Mouse (Mus musculus): ENCODE results near the gene Scfd2. TPM values are rescaled to one million over a fixed set of nuclear protein-coding genes. Genes with fewer than 3 reads are reported as not detected.

Scfd2 gene
- total RNA-seq, 2 experiments from 2014 or later: 3.8 to 7.1 TPM

DNA sequence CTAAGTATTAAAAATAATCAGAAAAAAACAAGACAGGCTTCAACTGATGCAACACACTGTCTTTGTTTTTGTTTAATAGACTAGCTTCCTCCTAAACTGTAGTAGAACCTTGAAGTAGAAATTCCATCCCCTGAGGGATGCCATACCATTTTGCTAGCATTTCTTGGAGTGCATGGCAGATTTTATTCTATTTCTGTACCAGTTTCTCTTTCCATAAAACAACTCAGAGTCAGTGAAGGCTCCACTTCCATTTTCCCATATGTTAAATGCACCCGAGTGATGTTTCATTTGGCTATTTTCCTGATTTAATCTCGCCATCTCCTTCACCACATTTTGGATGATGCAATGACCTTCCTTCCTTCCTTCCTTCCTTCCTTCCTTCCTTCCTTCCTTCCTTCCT lies 243.4 kb downstream of the Scfd2 start:
- ATAC-seq (replicated peaks; ENCODE audit: low FRiP score, poor library complexity, severe bottlenecking): no peak

- ATAC-seq (replicated peaks; ENCODE audit: low FRiP score, poor library complexity, severe bottlenecking): no peak
Observed at GRCm38 (mm10) chr5:74286301-74286700, 245.3 kb downstream of the Scfd2 start.

GRCm38 (mm10) chr5:74285764-74286163 lies 245.8 kb downstream of the Scfd2 start:
- no peak for ATAC-seq (replicated peaks; ENCODE audit: low FRiP score, poor library complexity, severe bottlenecking)

DNA sequence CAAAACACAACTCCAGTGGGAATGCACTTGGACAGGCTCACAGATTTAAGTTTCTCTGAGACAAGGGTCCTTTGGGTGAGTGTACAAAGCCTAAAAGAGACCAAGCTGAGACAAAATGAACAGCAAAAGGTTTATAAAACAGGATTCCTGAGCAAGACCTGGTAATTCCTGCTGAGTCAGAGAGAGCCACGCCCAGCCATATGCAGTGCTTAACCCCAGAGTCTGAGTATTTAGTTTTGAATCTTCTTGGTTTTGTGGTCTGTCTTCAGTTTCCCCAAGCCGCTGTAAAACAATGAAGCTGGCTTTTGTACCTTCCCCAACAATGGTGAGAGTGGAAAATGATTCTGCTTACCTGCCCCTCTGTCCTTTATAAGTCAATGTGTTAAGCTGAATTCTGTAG lies 246.3 kb downstream of the Scfd2 start:
- no peak for ATAC-seq (replicated peaks; ENCODE audit: low FRiP score, poor library complexity, severe bottlenecking)

- no peak for ATAC-seq (replicated peaks; ENCODE audit: low FRiP score, poor library complexity, severe bottlenecking)
Observed at GRCm38 (mm10) chr5:74283545-74283944, 248.0 kb downstream of the Scfd2 start.

GRCm38 (mm10) chr5:74281480-74281879 lies 250.1 kb downstream of the Scfd2 start:
- no peak for ATAC-seq (replicated peaks; ENCODE audit: low FRiP score, poor library complexity, severe bottlenecking)

GRCm38 (mm10) chr5:74279673-74280072 lies 251.9 kb downstream of the Scfd2 start:
- no peak for ATAC-seq (replicated peaks; ENCODE audit: low FRiP score, poor library complexity, severe bottlenecking)

GRCm38 (mm10) chr5:74278428-74278827 lies 253.1 kb downstream of the Scfd2 start:
- ATAC-seq (replicated peaks; ENCODE audit: low FRiP score, poor library complexity, severe bottlenecking): no peak

GRCm38 (mm10) chr5:74277712-74278111 lies 253.8 kb downstream of the Scfd2 start:
- ATAC-seq (replicated peaks; ENCODE audit: low FRiP score, poor library complexity, severe bottlenecking): no peak

DNA sequence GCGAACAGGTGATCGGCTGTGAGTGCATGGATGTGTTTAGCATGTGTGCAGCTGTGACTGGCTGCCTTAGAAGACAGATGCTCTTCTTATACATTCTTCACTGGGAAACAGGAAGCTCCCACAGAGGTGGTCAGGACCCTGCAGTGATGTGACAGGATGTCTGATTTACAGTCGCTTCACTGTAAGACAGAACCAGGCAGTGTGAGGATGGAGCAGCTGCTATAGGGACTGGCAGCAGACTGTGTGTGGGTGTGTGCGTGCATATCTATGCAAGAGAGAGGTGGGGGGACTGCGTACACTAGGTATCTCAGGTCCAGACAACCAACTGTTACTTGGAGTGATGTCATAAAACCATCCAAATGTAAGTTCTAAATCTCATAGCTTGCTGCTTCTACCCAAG lies 254.3 kb downstream of the Scfd2 start:
- ATAC-seq (replicated peaks; ENCODE audit: low FRiP score, poor library complexity, severe bottlenecking): no peak

GRCm38 (mm10) chr5:74273313-74273712 lies 258.2 kb downstream of the Scfd2 start:
- ATAC-seq (replicated peaks; ENCODE audit: low FRiP score, poor library complexity, severe bottlenecking): no peak

DNA sequence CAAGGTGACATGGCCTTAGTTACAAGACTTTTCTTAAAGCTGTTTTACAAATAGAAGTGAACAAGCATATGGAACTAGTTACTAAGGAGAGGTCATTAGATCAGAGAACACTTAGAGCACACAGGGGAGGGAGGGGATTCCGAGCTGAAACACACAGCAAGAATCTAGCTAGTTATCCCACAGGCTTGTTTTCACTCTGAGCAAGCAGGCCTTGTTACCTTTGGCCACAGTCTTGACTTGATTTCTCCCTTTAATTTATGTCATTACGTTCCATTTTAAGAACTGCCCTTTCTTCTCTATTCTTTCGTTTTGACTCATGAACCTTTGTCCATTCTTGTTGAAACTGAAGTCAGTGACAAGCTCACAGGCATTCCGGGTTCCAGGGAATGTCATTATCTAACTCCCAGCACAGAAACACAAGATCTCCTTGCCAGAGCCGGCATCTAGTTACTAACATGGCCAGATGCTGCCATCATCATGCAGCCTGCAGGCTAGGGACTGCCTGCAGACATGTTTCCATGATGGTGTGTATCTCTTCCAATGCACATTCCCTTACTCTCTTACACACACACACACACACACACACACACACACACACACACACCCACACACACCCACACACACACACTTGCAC lies 263.7 kb downstream of the Scfd2 start:
- ATAC-seq (replicated peaks; ENCODE audit: low FRiP score, poor library complexity, severe bottlenecking): no peak

GRCm38 (mm10) chr5:74267196-74267595 lies 264.4 kb downstream of the Scfd2 start:
- no peak for ATAC-seq (replicated peaks; ENCODE audit: low FRiP score, poor library complexity, severe bottlenecking)

DNA sequence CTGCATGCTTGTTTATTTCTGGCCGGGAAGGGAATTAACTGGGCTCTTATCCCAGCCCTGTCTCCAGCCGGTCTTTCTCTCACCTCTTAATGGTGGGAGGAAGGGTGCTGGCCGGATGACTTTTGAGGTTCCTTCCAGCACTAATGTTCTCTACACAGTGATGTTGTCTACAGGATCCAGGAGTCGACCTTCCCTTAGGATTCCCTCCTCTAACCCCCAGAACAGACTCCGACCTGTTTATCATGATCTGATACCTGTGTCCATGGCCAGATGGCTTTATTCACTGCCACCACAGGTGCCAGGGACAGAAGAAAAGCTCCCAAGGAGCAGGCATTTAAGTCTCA lies 265.1 kb downstream of the Scfd2 start:
- no peak for ATAC-seq (replicated peaks; ENCODE audit: low FRiP score, poor library complexity, severe bottlenecking)

- ATAC-seq (replicated peaks; ENCODE audit: low FRiP score, poor library complexity, severe bottlenecking): no peak
Observed at GRCm38 (mm10) chr5:74265601-74266475, 265.7 kb downstream of the Scfd2 start.

- ATAC-seq (replicated peaks; ENCODE audit: low FRiP score, poor library complexity, severe bottlenecking): no peak
Observed at GRCm38 (mm10) chr5:74265151-74265550, 266.4 kb downstream of the Scfd2 start.

DNA sequence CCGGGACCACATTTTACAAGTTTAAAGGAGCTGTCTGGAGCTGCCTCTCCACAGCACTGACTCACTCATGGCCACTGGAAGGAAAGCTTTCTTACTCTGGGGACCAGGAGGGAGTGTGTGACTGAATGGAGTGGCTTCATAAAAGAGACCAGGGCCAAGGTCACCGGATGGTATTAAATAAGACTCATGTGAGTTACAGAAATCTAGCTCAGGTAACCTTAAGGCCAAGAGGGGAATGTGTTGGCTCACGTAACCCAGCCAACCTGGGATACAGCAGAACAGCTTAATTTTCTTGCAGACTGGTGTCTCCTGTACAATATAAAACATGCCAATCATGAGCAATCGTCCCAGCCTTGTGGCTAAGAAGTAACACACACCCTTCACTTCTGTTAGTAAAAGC lies 267.0 kb downstream of the Scfd2 start:
- no peak for ATAC-seq (replicated peaks; ENCODE audit: low FRiP score, poor library complexity, severe bottlenecking)

GRCm38 (mm10) chr5:74261016-74261415 lies 270.5 kb downstream of the Scfd2 start:
- ATAC-seq (replicated peaks; ENCODE audit: low FRiP score, poor library complexity, severe bottlenecking): no peak

DNA sequence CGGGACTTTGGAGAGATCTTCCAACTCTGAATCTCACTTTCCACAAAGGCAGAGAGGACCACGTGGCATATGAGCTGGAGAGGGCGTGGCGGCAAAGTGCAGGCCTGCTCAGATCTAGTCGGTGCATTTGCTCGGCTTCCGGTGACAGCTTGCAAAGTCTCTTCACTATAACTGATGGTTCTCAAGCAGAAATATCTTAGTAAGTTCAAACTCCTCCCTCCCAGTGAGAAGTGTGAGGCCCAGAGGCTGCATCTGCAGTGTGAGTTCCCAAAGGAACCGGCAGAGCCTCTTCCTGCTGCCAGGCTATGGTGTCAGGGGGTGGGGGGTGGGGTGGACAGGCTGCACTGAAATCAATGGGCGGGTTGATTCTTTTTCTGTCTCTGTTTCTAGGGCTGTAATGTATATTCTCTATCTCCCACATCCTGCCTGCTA lies 271.2 kb downstream of the Scfd2 start:
- ATAC-seq (replicated peaks; ENCODE audit: low FRiP score, poor library complexity, severe bottlenecking): no peak

GRCm38 (mm10) chr5:74256705-74257104 lies 274.9 kb downstream of the Scfd2 start:
- no peak for ATAC-seq (replicated peaks; ENCODE audit: low FRiP score, poor library complexity, severe bottlenecking)

- no peak for ATAC-seq (replicated peaks; ENCODE audit: low FRiP score, poor library complexity, severe bottlenecking)
Observed at GRCm38 (mm10) chr5:74254996-74255395, 276.6 kb downstream of the Scfd2 start.

All from erythroid progenitor cell, adult 5-6 weeks (primary cell).